Mouse (Mus musculus) lung, embryonic 16.5 days (tissue): ENCODE results near the gene Tmem186. TPM values are rescaled to one million over a fixed set of nuclear protein-coding genes. Genes with fewer than 3 reads are reported as not detected.

Source experiments
- ATAC-seq: fragments of 200-750 bp; cut with Nextera tagmentation; 2 replicates; pipeline ENCODE4 v1.8.0; 2017; ENCODE audit warnings: low read depth, mild to moderate bottlenecking, moderate library complexity
- H3K27ac ChIP-seq: fragments of 300-500 bp; sonication (generic); 2 replicates; pipeline ENCODE4 v1.5.1; 2014; ENCODE audit warnings: mild to moderate bottlenecking, control low read depth, low read length
- H3K27me3 ChIP-seq: fragments of 300-500 bp; sonication (generic); 2 replicates; pipeline ENCODE4 v1.6.1; 2014; ENCODE audit warnings: low read depth, low read length, mixed read lengths; ENCODE audit not compliant: control insufficient read depth, insufficient read depth
- H3K36me3 ChIP-seq: fragments of 300-500 bp; sonication (generic); 2 replicates; pipeline ENCODE4 v1.6.1; 2014; ENCODE audit warnings: low read length; ENCODE audit not compliant: control insufficient read depth, insufficient read depth
- H3K4me1 ChIP-seq: fragments of 300-500 bp; sonication (generic); replicated peaks from 2 replicates; pipeline ENCODE4 v1.6.1; 2014; ENCODE audit warnings: low read length, mixed read lengths; ENCODE audit not compliant: control insufficient read depth, insufficient read depth
- H3K4me2 ChIP-seq: fragments of 300-500 bp; sonication (generic); 2 replicates; pipeline ENCODE4 v1.6.1; 2014; ENCODE audit warnings: low read depth, low read length, control low read depth
- H3K4me3 ChIP-seq: fragments of 300-500 bp; sonication (generic); 2 replicates; pipeline ENCODE4 v1.5.1; 2014; ENCODE audit warnings: mild to moderate bottlenecking, low read length, control low read depth
- H3K9ac ChIP-seq: fragments of 300-500 bp; sonication (generic); 2 replicates; pipeline ENCODE4 v1.6.1; 2014; ENCODE audit warnings: low read length, control low read depth
- H3K9me3 ChIP-seq: fragments of 300-500 bp; sonication (generic); 2 replicates; pipeline ENCODE4 v1.6.1; 2016; ENCODE audit warnings: low read length; ENCODE audit not compliant: control insufficient read depth
- WGBS: fragments of 180-500 bp; shearing (Covaris S2); extraction: QIAGEN DNeasy Blood & Tissue Kit; methylation state at CpG from one replicate; pipeline ENCODE4 v1.1.7; 2014; 5-methylcytosine and 5-hydroxymethylcytosine counted together
- polyA plus RNA-seq: library from polyadenylated mRNA; unstranded; fragments of >200 nt; fragmentation: Nextera tagmentation; extraction: Ambion mirVana; gene quantifications from 2 replicates; pipeline ENCODE4 v1.2.1, GENCODE M21; 2015

Tmem186 gene
- polyA plus RNA-seq, 1 experiment from 2014 or later, result 16.2 TPM

DNA sequence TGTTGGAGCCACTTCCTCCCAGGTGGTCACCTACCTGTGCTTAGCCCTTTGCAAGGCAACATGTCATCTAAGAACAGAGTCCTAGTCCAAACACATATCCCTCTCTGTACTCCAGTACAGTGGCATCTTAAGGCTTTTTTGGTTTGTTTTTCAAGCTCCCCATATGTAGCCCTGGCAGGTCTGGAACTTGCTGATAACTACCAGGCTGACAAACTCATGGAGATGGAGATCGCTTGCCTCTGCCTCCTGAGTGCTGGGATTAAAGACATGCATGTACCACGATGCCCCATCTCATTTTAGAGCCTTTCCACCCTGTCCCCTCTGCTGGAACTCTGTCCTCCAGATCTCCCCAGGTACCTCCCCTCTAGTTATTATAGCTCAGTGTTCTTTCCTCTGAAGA, 38.7 kb upstream of the Tmem186 start:
- H3K9me3 ChIP-seq, result no peaks in the 10 kb centered on the region
- H3K4me3 ChIP-seq, result no peak overlapping the region
- no peaks in the 10 kb centered on the region for H3K4me1 ChIP-seq
- H3K4me2 ChIP-seq, result no peak overlapping the region
- H3K9ac ChIP-seq, result no peak overlapping the region
- WGBS, result 81% methylated on average over 2 of the region's 2 CpGs
- no peak for ATAC-seq
- no peaks in the 10 kb centered on the region for H3K36me3 ChIP-seq
- H3K27ac ChIP-seq, result no peak overlapping the region
- H3K27me3 ChIP-seq, result peaks cover 6% of the 10 kb centered on the region; the same call in 1 of the 2 replicates

DNA sequence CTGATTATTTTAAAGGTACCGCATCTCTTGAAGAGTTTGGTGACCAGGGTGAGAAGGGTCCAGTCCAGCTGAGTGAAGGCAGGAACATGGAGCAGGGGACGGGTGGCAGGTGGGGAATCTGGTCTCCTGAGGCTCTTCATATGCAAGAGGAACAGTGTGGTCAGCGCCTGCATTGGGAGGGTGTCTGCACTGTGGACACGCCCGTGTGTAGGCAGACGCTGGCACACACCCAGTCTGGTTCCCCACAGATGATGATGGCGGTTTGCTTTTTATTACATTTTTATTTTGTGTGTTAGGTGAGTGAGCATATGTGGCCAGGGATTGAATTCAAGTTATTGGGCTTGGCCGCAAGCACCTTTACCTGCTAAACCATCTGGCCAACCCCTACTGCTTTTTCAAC, 38.0 kb upstream of the Tmem186 start:
- no peak for ATAC-seq
- Histone ChIP-seq H3K9me3 (no peaks in the 10 kb centered on the region), H3K4me1 (peaks cover 4% of the 10 kb centered on the region), H3K9ac (no peak overlapping the region), H3K4me2 (no peak overlapping the region), H3K27ac (no peak overlapping the region), H3K27me3 (peaks cover 6% of the 10 kb centered on the region; the same call in 1 of the 2 replicates), H3K36me3 (no peaks in the 10 kb centered on the region), H3K4me3 (no peak overlapping the region)
- WGBS, result 84% methylated on average over 8 of the region's 8 CpGs

- no peak overlapping the region for H3K9ac ChIP-seq
- 2% methylated on average over 8 of the region's 8 CpGs for WGBS
- H3K27ac ChIP-seq, result no peak overlapping the region
- no peak overlapping the region for H3K4me2 ChIP-seq
- no peak overlapping the region for H3K4me3 ChIP-seq
- H3K4me1 ChIP-seq, result peaks cover 17% of the 10 kb centered on the region
- H3K9me3 ChIP-seq, result no peaks in the 10 kb centered on the region
- H3K27me3 ChIP-seq, result peaks cover 6% of the 10 kb centered on the region; the same call in 1 of the 2 replicates
- H3K36me3 ChIP-seq, result no peaks in the 10 kb centered on the region
- ATAC-seq, result no peak
Observed at GRCm38 (mm10) chr16:8674165-8674564, 36.7 kb upstream of the Tmem186 start.

DNA sequence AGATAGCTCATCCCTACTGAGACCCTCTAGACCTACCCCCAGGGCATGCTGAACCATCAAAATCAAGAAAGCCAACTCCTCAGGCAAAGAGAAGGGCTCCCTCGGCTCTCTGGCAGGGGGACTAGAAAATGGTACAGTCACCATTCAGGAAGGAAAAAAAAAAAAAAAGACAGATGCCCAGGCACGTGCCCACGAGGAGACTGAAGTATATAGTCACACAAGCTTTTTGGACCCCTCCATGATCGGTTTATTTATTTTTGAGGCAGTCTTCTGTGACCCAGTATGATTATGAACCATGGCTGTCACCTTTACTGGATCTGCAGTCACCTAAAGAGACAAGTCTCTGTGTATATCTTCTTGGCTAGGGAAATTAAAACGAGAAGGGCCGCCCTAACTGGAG, 35.8 kb upstream of the Tmem186 start:
- no peak for ATAC-seq
- no peaks in the 10 kb centered on the region for H3K36me3 ChIP-seq
- H3K9me3 ChIP-seq, result no peaks in the 10 kb centered on the region
- no peak overlapping the region for H3K9ac ChIP-seq
- no peak overlapping the region for H3K4me2 ChIP-seq
- no peak overlapping the region for H3K4me3 ChIP-seq
- no peak overlapping the region for H3K27ac ChIP-seq
- WGBS, result 59% methylated on average over 6 of the region's 6 CpGs
- peaks cover 17% of the 10 kb centered on the region for H3K4me1 ChIP-seq
- H3K27me3 ChIP-seq, result peaks cover 6% of the 10 kb centered on the region; the same call in 1 of the 2 replicates

- no peaks in the 10 kb centered on the region for H3K9me3 ChIP-seq
- H3K9ac ChIP-seq, result no peak overlapping the region
- H3K27ac ChIP-seq, result no peak overlapping the region
- H3K36me3 ChIP-seq, result no peaks in the 10 kb centered on the region
- no peak overlapping the region for H3K4me2 ChIP-seq
- H3K4me3 ChIP-seq, result no peak overlapping the region
- H3K4me1 ChIP-seq, result peaks cover 20% of the 10 kb centered on the region
- no peak for ATAC-seq
- H3K27me3 ChIP-seq, result peaks cover 6% of the 10 kb centered on the region; the same call in 1 of the 2 replicates
Observed at GRCm38 (mm10) chr16:8672811-8673210, 35.3 kb upstream of the Tmem186 start.

DNA sequence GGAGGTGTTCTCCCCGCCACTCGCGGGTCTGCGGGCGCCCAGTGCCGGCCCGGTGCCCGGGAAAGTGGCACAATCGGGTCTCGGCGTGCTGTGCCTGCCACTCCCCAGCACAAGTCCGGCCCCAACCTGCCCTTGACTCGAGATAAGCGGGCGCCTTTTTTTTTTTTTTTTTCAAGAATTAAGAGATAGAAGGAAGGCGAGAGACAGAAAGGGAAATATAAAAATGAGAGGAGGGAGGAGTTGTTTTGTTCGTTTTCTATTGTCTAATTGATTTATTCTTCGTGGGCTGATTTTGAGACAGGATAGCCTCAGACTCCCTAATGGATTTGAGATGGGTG, 34.8 kb upstream of the Tmem186 start:
- ATAC-seq, result no peak
- peaks cover 25% of the 10 kb centered on the region for H3K4me1 ChIP-seq

DNA sequence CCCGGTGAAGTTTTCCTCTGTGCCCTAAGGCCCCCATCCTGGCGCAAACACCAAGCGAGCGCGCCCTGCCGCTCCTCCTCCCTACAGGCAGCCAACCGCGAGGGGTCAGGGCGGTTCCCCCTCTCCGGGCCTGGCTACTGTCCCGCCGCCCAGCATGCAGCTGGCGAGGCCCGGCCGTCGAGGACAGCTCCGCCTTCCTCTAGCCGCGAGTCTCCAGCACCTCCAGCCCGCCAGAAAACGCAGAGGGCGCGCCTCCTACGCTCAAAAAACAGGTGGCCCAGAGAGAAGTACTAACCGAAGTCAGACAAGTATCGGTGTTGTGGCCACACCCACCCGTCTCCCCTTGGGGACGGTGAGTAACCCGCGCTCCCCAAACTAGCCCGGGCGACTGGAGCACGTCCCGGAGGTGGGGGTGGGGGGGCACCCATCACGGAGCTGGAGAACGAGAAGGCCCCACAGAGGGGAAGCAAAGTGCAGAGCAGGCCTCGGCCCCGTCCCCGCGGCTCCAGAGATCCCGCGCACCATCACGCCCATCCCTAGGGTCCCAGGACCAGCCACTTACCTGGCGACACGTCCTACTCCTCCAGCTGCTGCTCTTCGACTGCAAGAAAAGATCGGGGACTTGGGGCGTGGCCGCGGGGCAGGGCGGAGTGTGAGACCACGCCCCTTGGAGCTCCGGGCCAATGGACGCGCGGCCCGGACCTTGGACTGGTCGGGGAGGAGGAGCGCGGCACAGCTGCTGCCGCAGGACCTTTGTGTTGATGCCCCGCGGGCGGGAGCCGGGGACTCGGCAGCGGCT, 34.2 kb upstream of the Tmem186 start, which contains the start of gene Carhsp1:
TSS of gene Carhsp1 (minus strand) at position 605 of the 799 bp plus-strand sequence.
- peak; percentile 94 for ATAC-seq
- H3K4me1 ChIP-seq, result peaks cover 27% of the 10 kb centered on the region

More for the DNA sequence above, 34.8 kb upstream of the Tmem186 start:
- no peaks in the 10 kb centered on the region for H3K9me3 ChIP-seq
- WGBS, result 1% methylated on average over 18 of the region's 18 CpGs
- H3K4me2 ChIP-seq, result peak overlapping the region; percentile 70
- peak overlapping the region; percentile 52; the same call in 1 of the 2 replicates for H3K9ac ChIP-seq
- peak overlapping the region; percentile 72 for H3K4me3 ChIP-seq
- no peak overlapping the region for H3K27ac ChIP-seq
- no peaks in the 10 kb centered on the region for H3K36me3 ChIP-seq
- H3K27me3 ChIP-seq, result peaks cover 6% of the 10 kb centered on the region; the same call in 1 of the 2 replicates

DNA sequence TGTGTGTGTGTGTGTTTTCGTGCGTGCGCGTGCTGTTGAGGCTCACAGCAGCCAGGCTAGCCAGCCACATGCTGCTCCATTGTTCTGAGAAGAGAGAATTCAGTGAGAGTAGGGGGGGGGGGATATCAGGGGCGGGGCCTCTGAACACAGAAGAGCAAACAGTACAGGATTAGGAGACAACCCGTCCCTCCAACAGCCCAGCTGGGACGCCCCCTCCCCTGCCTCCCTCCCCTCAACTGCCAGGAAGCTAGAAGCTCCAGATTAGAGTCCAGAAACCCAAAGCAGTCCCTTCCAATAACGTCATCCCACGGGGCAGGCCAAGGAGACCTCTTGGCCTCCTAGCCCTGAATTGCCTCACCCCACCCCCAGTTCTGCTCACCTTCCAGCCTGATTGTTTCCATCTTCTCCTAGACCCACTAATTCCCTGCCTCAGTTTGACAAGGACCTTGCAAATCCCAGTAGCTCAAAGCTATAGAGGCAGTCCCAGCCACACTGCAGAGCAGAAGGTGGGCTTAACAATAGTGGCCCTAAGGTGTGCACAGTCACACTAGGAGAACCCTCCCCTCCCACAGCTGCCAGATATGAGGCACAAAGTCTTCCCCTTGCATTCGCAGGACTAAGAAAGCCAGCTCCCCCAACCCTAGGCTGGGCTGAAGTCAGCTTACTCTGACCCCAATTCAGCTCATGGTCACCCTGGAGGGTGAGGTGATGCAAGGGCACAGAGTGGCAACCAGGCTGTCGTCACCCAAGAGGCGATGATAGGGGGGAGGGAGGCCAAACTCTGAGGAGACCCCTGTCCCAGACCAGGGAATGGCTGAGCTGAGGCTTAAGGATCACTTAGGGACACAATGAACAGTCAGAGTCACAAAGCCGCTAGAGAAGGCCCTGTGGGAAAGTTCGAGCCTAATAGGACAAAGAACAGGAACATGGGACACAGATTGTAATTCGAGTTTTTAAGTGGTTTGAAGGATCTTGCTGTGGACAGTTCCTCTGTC, 32.8 kb upstream of the Tmem186 start:
- Histone ChIP-seq H3K9ac (peak overlapping the region; percentile 76), H3K4me3 (peak overlapping the region; percentile 72), H3K4me1 (peaks cover 37% of the 10 kb centered on the region), H3K36me3 (no peaks in the 10 kb centered on the region), H3K27me3 (peaks cover 6% of the 10 kb centered on the region; the same call in 1 of the 2 replicates), H3K4me2 (peak overlapping the region; percentile 70), H3K27ac (peak overlapping the region; percentile 89; the same call in 1 of the 2 replicates), H3K9me3 (no peaks in the 10 kb centered on the region)
- 10% methylated on average over 14 of the region's 15 CpGs for WGBS
- no peak for ATAC-seq

More for the DNA sequence above, 34.2 kb upstream of the Tmem186 start, which contains the start of gene Carhsp1:
- H3K4me2 ChIP-seq, result peak within 1 kb of the TSS; percentile 70
- H3K36me3 ChIP-seq, result no peaks in the 10 kb centered on the region
- peak within 1 kb of the TSS; percentile 89 for H3K27ac ChIP-seq
- H3K27me3 ChIP-seq, result peaks cover 6% of the 10 kb centered on the region; the same call in 1 of the 2 replicates
- no peaks in the 10 kb centered on the region for H3K9me3 ChIP-seq
- peak within 1 kb of the TSS; percentile 72 for H3K4me3 ChIP-seq
- H3K9ac ChIP-seq, result peak within 1 kb of the TSS; percentile 76
- WGBS, result under 1% methylated on average over 67 of the region's 67 CpGs
